Mouse (Mus musculus): ENCODE data around the gene Rbpj. TPM values are rescaled to one million over a fixed set of nuclear protein-coding genes. Genes with fewer than 3 reads are reported as not detected.

The Rbpj gene
- total RNA-seq (2021) = 10 to 100 TPM; 54.6 to 62.2 TPM
- long read RNA-seq, experiment 1, full-length matches to known transcripts = 4 of 10 reads
- long read RNA-seq, experiment 1, partial matches to known transcripts = 3 of 10 reads
- long read RNA-seq, experiment 1, other reads (novel, unspliced or antisense) = 3 of 10 reads
- long read RNA-seq, experiment 2, full-length matches to known transcripts = 13 of 29 reads
- long read RNA-seq, experiment 2, partial matches to known transcripts = 3 of 29 reads
- long read RNA-seq, experiment 2, other reads (novel, unspliced or antisense) = 13 of 29 reads

GRCm38 (mm10) chr5:53465883-53466282 is at the start of gene Rbpj:
Rbpj (plus strand) TSS chr5:53466152.
- DNase-seq (ENCODE audit: low spot score in 2 of 2) = no peak

DNA sequence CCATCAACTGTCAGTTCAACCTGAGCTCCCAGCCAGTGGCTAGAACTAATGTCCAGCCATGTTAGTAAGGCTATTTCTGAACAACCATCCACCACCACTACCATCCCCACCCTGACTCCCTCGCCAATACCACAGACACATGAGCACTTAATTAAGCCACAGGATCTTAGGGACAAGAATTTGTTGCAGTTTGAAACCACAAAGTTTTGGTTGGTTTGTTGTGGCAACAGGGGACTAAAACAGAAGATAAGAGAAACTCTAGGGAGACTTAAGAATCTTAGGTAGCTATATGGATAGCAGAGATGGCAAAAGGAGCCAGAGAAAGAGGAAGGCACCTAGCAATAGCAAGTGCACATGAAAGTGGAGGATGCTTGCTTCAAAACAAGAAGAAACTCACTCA is 45.2 kb upstream of the Rbpj start:
- DNase-seq (ENCODE audit: low spot score in 2 of 2) = no peak

DNA sequence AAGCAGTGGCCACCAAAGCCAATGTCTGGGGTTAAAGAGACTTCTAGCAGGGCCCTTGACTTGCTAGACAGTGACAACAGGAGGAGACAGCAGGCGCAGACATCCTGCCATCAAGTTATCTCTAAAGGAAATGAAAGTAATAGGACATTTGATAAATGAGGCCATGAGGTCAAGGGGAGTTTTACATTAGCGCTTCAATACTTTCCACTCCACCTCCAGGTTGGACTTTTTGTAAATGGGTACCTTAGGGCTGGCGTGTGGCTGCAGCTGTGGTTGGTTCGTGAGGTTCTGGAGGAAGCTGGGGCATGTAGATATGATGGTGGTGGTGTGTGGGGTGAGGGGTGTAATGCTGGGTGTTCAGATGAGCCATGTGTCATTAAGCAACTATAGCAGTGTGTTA is 44.7 kb upstream of the Rbpj start:
- no peak for DNase-seq (ENCODE audit: low spot score in 2 of 2)

DNA sequence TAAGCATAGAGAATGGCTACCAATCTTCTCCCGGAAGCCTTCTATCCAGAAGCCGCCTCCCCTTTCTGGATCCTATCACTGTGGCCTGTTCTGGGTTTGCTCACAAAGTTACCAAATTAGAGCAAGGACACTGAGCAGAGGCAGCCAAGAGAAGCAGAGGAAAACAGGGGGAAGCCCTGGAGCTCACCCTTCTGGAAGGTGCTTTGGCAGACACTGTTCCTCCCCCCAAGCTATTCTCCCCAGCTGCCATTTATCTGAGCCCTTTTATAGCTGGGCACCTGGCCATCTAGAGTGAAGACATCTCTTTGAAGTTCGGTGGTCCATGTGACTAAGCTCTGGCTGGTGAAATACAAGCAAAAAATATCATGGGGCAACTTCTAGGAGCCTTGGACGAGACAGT is 38.5 kb upstream of the Rbpj start:
- DNase-seq (ENCODE audit: low spot score in 2 of 2) = peak in 1 of 2 experiments; percentile 21

- no peak for DNase-seq (ENCODE audit: low spot score in 2 of 2)
Observed at GRCm38 (mm10) chr5:53429683-53430477, 36.1 kb upstream of the Rbpj start.

GRCm38 (mm10) chr5:53432451-53432850 is 33.5 kb upstream of the Rbpj start:
- no peak for DNase-seq (ENCODE audit: low spot score in 2 of 2)

GRCm38 (mm10) chr5:53436905-53437632 is 28.9 kb upstream of the Rbpj start:
- DNase-seq (ENCODE audit: low spot score in 2 of 2) = no peak

GRCm38 (mm10) chr5:53437767-53438166 is 28.2 kb upstream of the Rbpj start:
- DNase-seq (ENCODE audit: low spot score in 2 of 2) = no peak

DNA sequence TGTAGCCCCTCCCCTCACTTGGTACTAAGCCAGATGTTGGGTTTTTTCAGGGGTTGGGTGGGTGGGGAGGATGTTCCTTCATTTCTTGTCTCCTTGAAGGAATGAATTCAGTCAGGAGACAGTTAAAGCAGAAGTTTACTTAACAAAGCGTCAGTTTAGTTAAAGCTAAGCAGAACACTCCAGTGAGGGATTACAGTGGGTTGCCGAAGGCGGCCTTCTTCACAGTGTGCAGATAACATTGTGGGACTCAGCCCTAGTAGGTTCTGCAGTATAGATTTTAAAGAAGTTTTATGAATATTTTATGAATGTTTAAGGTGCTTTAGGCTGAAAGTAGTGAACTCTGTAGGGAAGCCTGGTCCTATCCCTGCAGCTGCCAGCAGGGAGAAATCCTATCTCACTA is 27.7 kb upstream of the Rbpj start:
- DNase-seq (ENCODE audit: low spot score in 2 of 2) = no peak

DNA sequence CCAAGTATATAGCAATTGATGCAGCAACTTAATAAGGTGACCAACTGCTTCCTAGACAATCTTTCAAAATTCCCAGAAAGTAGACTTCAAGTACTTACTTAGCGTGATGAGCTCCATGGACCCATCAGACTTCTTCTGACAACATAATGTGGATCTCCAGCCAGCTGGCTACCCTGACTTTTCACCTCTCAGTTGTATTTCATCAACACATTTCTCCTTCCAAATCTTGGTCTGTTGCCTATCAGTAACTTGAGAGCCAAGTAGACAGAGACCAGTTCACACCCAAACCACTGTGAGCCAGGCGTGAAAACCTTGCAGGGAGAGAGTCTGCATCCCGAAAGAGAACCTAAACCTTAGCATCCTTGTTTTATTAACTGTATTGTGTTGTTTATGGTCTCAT is 26.3 kb upstream of the Rbpj start:
- no peak for DNase-seq (ENCODE audit: low spot score in 2 of 2)

- peak in 1 of 2 experiments; percentile 12 for DNase-seq (ENCODE audit: low spot score in 2 of 2)
Observed at GRCm38 (mm10) chr5:53444030-53444429, 21.9 kb upstream of the Rbpj start.

- no peak for DNase-seq (ENCODE audit: low spot score in 2 of 2)
Observed at GRCm38 (mm10) chr5:53450945-53451344, 15.0 kb upstream of the Rbpj start.

GRCm38 (mm10) chr5:53451829-53452228 is 14.1 kb upstream of the Rbpj start:
- no peak for DNase-seq (ENCODE audit: low spot score in 2 of 2)

DNA sequence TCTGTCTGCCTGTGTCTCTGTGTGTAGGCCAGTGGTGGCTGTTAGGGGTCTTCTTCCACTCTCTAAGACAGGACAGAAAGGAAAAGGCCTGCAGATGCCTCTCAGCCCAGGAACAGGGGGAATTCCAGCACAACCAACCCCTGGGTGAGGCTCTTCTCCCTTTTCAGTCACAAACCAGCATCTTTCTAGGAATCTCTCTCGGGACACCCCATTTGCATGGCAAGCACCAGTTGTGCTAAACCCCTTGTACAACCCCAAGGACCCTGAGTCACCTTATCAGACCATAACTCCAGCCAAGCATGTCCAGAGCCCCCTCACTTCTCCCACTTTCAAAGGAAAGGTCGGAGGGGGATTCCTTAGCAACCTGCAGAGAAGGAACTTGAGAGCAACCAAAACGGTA is 13.0 kb upstream of the Rbpj start:
- DNase-seq (ENCODE audit: low spot score in 2 of 2) = no peak

- no peak for DNase-seq (ENCODE audit: low spot score in 2 of 2)
Observed at GRCm38 (mm10) chr5:53454706-53455105, 11.2 kb upstream of the Rbpj start.

DNA sequence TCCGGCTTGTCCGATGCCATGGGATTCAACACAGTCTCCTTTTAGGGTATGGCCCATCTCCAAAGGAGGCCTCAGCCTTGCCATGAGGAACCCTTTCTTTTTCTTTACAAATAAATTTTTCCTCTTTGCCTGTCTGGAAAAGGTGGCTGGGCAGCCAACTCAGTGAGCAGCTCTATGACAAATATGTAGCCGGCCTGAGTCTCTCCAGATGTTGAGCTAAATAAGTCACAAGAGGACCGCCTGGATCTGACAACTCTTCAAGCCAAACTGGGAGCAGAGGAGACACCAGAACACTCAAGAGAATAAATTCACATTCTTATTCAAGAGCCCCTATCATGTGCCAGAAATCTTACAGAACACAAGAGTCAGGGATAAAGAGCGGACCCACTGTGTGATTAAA is 10.5 kb upstream of the Rbpj start:
- DNase-seq (ENCODE audit: low spot score in 2 of 2) = no peak

DNA sequence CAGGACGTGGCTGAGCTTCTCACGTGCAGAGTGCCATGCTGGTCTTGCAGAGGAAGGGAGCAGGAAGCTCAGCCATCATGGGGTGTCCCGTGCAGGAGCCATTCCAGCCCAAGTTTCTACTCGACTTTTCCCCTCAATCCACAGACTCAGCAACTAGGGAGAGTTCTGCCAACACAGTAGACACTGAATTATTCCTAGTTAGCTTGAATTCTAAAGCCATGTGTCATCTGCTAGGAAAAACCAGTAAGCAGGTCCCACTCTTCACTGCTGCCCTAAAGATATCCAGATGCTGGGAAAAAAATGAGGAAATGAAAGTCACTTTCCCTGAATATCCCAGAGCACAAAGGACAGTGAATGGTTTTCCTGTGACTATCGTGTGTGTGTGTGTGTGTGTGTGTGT is 5.8 kb upstream of the Rbpj start:
- no peak for DNase-seq (ENCODE audit: low spot score in 2 of 2)

DNA sequence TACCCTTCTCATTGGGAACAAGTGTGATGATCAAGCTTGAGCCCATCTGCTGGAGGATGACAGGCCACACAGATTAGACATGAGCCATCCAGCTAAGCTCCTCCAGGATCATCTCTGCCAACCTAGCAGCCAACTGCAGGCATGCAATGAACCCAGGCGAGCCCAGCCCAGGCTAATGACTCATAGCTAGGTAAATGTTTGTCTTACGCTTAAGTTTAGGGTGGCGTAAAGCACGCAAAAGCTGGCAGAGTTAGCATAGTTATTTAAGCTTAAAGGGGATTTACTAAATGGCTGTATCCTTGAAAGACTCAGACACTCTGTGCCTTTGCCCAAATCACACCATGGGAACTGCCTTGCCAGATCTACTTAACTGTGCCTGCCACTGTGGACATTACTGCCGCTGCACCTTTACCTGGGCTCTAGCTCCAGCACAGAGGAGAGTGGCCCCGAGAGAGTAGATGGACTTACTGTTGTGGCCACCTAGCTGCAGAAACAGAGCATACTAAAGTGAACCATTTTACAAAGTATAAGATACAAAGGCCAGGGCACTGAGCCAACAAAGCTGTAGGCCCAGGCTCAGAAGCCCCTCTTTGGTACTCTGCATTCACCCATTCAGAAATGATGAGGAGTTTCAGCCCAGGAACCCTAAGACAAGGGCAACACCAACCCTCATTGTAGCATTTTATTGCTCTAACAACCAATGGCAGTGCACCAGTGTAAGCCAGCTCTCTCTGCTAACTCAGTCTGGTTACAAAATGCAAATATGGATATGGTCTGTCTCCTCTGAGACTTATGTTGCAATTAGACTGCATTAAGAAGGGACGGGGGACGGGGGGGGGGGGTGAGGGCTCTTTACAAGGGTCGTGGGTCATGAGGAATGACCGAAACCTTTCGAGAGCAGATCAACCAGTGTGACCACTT is 2.6 kb upstream of the Rbpj start:
- no peak for DNase-seq (ENCODE audit: low spot score in 2 of 2)

- DNase-seq (ENCODE audit: low spot score in 2 of 2) = no peak
Observed at GRCm38 (mm10) chr5:53466422-53467333, 726 bp downstream of the Rbpj start.

DNA sequence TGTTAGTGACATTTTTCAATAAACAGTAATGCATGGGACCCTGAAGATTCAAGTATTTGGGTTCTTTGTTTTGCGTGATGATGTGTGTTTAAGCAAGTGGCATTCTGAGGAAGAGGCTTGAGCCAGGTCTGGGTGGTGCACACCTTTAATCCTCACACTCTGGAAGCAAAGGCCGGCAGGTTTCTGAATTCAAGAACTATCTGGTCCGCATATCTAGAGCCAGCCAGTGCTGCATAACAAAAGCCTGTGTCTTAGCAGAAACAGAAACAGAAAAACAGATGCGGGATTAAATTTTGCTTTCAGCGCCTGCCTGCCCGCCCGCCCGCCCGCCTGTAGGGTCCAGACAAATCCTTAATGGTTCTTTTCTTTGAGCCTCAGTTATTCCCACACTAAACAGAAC is 1.6 kb downstream of the Rbpj start:
- DNase-seq (ENCODE audit: low spot score in 2 of 2) = no peak
